Mouse (Mus musculus) stomach, embryonic 16.5 days (tissue): ENCODE data around the gene Snx20. TPM values are rescaled to one million over a fixed set of nuclear protein-coding genes. Genes with fewer than 3 reads are reported as not detected.
"Not testable (repeated sequence)": the region's sequence is repeated elsewhere in the genome, so short reads cannot be mapped to it uniquely, and the experiment has no call there.

Experiments
- ATAC-seq: fragments of 200-750 bp; cut with Nextera tagmentation; 2 replicates; pipeline ENCODE4 v1.8.0; 2017; ENCODE audit warnings: moderate number of reproducible peaks, moderate TSS enrichment; ENCODE audit not compliant: insufficient read depth, low FRiP score
- H3K27ac ChIP-seq: fragments of 300-500 bp; sonication (generic); 2 replicates; pipeline ENCODE4 v1.5.1; 2014; ENCODE audit warnings: low read length
- H3K27me3 ChIP-seq: fragments of 300-500 bp; sonication (generic); 2 replicates; pipeline ENCODE4 v1.6.1; 2014; ENCODE audit warnings: low read length, control low read depth, mixed read lengths; ENCODE audit not compliant: control insufficient read depth, insufficient read depth
- H3K36me3 ChIP-seq: fragments of 300-500 bp; sonication (generic); 2 replicates; pipeline ENCODE4 v1.6.1; 2014; ENCODE audit warnings: low read length; ENCODE audit not compliant: control insufficient read depth, insufficient read depth
- H3K4me1 ChIP-seq: fragments of 300-500 bp; sonication (generic); 2 replicates; pipeline ENCODE4 v1.6.1; 2014; ENCODE audit warnings: low read length, control low read depth, mixed read lengths; ENCODE audit not compliant: control insufficient read depth, insufficient read depth
- H3K4me2 ChIP-seq: fragments of 300-500 bp; sonication (generic); 2 replicates; pipeline ENCODE4 v1.6.1; 2014; ENCODE audit warnings: low read depth, low read length, mixed read lengths
- H3K4me3 ChIP-seq: fragments of 300-500 bp; sonication (generic); replicated peaks from 2 replicates; pipeline ENCODE4 v1.5.1; 2014; ENCODE audit warnings: mild to moderate bottlenecking, low read length
- H3K9ac ChIP-seq: fragments of 300-500 bp; sonication (generic); 2 replicates; pipeline ENCODE4 v1.6.1; 2014; ENCODE audit warnings: low read length
- H3K9me3 ChIP-seq: fragments of 300-500 bp; sonication (generic); replicated peaks from 2 replicates; pipeline ENCODE4 v1.6.1; 2016; ENCODE audit warnings: low read length, control low read depth; ENCODE audit not compliant: control insufficient read depth
- WGBS: fragments of 180-500 bp; shearing (Covaris S2); extraction: QIAGEN DNeasy Blood & Tissue Kit; methylation state at CpG from one replicate; pipeline ENCODE4 v1.1.7; 2014; 5-methylcytosine and 5-hydroxymethylcytosine counted together
- polyA plus RNA-seq: library from polyadenylated mRNA; unstranded; fragments of >200 nt; fragmentation: Nextera tagmentation; extraction: Ambion mirVana; gene quantifications from 2 replicates; pipeline ENCODE4 v1.2.1, GENCODE M21; 2015

The Snx20 gene
- polyA plus RNA-seq, 1 experiment from 2014 or later: 1.9 TPM

DNA sequence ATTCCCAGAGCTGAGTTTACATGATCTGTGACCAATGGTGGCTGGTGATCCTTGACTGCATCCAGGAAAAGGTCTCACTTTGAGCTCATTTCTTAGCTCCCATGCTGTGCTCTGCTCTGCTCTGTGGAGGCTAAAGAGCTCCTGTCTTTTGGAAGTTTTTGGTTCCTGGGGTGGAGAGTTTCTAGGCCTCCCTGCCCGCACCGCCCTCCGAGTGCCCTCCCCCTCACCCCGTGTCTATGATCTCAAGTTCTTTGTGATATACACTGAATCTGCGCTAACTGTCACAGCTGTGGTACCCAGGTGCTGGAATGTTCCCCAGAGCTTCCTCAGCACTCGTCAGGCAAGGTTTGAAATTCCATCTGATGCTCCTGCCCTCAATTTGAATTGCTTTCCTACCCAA is 34.9 kb upstream of the Snx20 start:
- peaks cover 9% of the 10 kb centered on the region; the same call in 1 of the 2 replicates for H3K4me1 ChIP-seq
- no peaks in the 10 kb centered on the region for H3K27me3 ChIP-seq
- H3K9me3 ChIP-seq: no peaks in the 10 kb centered on the region
- no peak for ATAC-seq
- no peak overlapping the region for H3K4me2 ChIP-seq
- 79% methylated on average over 6 of the region's 6 CpGs for whole genome bisulfite sequencing
- no peak overlapping the region for H3K4me3 ChIP-seq
- H3K9ac ChIP-seq: no peak overlapping the region
- H3K36me3 ChIP-seq: no peaks in the 10 kb centered on the region
- no peak overlapping the region for H3K27ac ChIP-seq

DNA sequence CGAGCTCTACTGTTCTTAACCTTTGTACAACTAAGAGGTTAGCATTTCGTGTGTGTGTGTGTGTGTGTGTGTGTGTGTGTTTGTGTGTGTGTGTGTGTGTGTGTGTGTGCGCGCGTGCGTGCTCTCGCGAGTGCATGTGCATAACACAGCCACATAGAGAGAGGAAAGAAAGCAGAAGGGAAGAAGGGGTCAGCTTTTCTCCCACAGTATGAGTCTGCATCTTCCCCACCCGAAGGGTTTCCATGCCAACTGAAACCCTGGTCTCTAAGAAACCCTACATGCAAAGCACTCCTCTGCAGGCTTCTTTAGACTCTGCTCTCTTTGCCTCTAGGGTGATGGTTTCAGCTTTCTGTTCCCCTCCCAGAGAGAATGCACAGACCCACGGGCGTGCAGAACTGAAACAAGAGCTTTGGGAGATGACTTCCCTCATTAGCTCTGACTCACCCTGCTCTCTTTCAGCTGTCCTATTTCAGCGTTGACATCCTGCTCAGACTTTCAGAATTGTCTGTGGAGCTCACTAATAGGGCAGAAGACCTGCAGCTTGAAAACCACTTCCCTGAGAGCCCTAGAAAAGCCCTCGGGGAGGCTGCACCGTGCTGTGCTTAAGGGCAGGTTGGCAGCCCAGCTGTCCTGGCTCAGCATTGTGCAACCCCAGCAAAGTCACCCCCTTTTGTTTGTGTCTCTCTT is 32.6 kb upstream of the Snx20 start:
- no peak overlapping the region; the same call in 1 of the 2 replicates for H3K9ac ChIP-seq
- H3K4me3 ChIP-seq: no peak overlapping the region
- no peaks in the 10 kb centered on the region for H3K27me3 ChIP-seq
- no peak overlapping the region for H3K4me2 ChIP-seq
- 58% methylated on average over 14 of the region's 14 CpGs for WGBS
- ATAC-seq: no peak; the same call in 1 of the 2 replicates
- H3K27ac ChIP-seq: no peak overlapping the region; the same call in 1 of the 2 replicates
- peaks cover 9% of the 10 kb centered on the region; the same call in 1 of the 2 replicates for H3K4me1 ChIP-seq
- H3K36me3 ChIP-seq: no peaks in the 10 kb centered on the region
- H3K9me3 ChIP-seq: no peaks in the 10 kb centered on the region

DNA sequence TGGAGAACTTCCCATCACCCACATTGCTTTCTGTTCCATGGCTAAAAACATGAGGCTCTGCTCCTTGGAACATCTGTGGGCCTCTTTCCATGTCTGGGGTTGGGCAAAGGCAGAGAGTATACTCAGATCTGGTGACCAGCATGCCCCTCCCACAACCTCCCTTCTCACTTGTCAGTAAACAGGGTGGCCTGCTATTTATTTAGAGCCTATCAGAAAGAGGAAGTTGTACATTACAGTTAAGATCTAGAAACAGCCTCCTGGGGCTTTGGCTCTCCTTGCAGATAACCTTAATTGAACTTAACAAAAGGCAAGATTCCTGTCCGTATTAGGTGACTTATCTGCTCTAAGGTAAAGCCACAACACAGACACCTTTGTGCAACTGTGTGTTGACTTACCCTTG is 30.5 kb upstream of the Snx20 start:
- Histone ChIP-seq H3K4me2 (no peak overlapping the region), H3K4me3 (no peak overlapping the region), H3K36me3 (no peaks in the 10 kb centered on the region), H3K27me3 (no peaks in the 10 kb centered on the region), H3K9ac (no peak overlapping the region), H3K4me1 (peaks cover 9% of the 10 kb centered on the region; the same call in 1 of the 2 replicates), H3K27ac (no peak overlapping the region), H3K9me3 (no peaks in the 10 kb centered on the region)
- WGBS: 36% methylated on average over 1 of the region's 1 CpGs
- peak; percentile 59 for ATAC-seq

DNA sequence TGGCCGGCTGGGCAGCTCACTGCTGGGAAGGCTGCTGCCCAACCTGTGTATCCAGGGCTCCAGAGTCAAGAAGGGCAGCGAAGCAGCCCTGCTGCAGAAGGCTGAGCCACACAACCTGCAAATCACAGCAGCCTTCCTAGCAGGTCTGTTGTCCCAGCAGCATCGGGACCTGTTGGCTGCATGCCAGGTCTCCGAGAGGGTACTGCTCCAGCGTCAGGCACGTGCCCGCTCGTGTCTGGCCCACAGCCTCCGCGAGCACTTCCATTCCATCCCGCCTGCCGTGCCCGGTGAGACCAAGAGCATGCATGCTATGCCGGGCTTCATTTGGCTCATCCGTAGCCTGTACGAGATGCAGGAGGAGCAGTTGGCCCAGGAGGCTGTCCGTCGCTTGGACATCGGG is 29.0 kb upstream of the Snx20 start:
- no peaks in the 10 kb centered on the region for H3K9me3 ChIP-seq

DNA sequence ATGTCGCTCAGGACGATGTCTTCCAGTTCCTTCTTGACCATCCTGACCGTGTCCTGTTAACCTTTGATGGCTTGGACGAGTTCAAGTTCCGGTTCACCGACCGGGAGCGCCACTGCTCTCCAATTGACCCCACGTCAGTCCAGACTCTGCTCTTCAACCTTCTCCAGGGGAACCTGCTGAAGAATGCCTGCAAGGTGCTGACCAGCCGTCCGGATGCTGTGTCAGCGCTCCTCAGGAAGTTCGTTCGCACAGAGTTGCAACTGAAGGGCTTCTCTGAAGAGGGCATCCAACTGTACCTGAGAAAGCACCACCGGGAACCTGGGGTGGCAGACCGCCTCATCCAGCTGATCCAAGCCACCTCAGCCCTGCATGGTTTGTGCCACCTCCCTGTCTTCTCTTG is 28.2 kb upstream of the Snx20 start:
- Histone ChIP-seq H3K27me3 (no peaks in the 10 kb centered on the region), H3K9ac (no peak overlapping the region), H3K4me3 (no peak overlapping the region), H3K4me1 (peaks cover 9% of the 10 kb centered on the region; the same call in 1 of the 2 replicates), H3K27ac (no peak overlapping the region), H3K9me3 (no peaks in the 10 kb centered on the region), H3K36me3 (no peaks in the 10 kb centered on the region), H3K4me2 (no peak overlapping the region)
- 84% methylated on average over 16 of the region's 16 CpGs for WGBS
- no peak for ATAC-seq

More for the DNA sequence above, 29.0 kb upstream of the Snx20 start:
- Histone ChIP-seq H3K4me3 (no peak overlapping the region), H3K27me3 (no peaks in the 10 kb centered on the region), H3K9ac (no peak overlapping the region), H3K4me1 (peaks cover 9% of the 10 kb centered on the region; the same call in 1 of the 2 replicates), H3K27ac (no peak overlapping the region), H3K4me2 (no peak overlapping the region), H3K36me3 (no peaks in the 10 kb centered on the region)
- 83% methylated on average over 19 of the region's 19 CpGs for WGBS
- no peak for ATAC-seq

DNA sequence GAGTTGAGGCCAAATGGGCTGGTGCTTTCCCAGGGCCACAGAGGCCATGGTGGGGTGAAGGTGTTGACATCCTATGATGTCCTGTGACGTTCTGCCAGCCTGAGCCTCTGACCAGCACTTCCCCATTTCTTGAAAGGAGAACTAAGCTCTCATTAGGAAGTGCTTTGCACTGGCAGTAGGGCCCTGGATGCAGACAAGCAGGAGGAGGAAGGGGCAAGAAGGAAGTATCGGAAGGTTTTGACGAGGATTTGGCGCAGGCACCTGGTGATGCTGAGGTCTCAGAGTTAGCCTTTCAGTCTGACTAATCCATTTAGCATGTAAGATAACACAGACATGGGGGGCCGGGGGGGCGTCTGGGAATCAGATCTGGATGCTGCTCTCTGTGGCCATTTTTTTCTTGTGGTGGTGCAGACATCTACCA is 26.5 kb upstream of the Snx20 start:
- Histone ChIP-seq H3K9ac (no peak overlapping the region), H3K27me3 (no peaks in the 10 kb centered on the region), H3K9me3 (no peaks in the 10 kb centered on the region), H3K4me1 (peaks cover 3% of the 10 kb centered on the region; the same call in 1 of the 2 replicates), H3K4me3 (no peak overlapping the region), H3K4me2 (no peak overlapping the region), H3K36me3 (no peaks in the 10 kb centered on the region), H3K27ac (no peak overlapping the region)
- no peak for ATAC-seq
- 74% methylated on average over 6 of the region's 6 CpGs for WGBS

DNA sequence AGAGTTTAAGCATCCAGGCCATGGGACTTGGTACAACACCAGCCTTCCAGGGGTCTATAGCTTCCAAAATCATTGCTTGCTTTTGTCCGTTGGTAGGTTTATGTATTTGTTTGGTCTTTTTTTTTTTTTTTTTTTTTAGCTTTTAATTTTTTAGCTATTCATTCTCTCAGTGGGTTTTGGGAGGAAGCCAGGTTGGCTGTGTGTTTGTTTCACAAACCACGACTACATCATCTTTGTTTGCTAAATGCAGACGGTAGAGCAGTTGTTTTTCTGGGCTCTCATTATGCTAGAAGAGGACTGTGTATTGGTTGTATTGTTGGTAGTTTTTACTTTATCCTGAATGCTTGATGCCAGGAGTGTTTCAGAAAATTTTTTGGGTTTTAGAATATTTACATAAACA is 23.9 kb upstream of the Snx20 start:
- Histone ChIP-seq H3K9me3 (no peaks in the 10 kb centered on the region), H3K4me1 (no peaks in the 10 kb centered on the region), H3K9ac (no peak overlapping the region), H3K4me2 (no peak overlapping the region), H3K36me3 (no peaks in the 10 kb centered on the region), H3K27me3 (no peaks in the 10 kb centered on the region), H3K27ac (no peak overlapping the region), H3K4me3 (no peak overlapping the region)
- ATAC-seq: no peak
- 75% methylated on average over 3 of the region's 3 CpGs for WGBS

DNA sequence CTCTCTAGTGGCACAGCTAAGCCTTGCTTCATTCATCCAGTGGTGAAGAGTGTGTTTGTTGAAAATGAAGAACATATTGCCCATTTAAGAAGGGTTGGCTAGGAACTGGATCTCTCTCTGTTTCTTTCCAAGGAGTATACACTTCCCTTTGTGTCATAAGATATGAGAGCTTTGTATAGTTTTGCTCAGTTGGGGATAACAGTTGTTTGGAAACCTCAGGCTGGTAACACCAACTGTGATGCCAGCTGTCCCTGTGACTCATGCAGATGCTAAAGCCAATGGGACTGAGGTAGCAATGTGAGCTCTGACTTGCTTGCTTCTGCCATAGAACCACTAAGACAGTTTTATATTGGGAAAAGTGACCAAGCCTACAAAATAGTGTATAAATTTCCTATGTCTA is 19.4 kb upstream of the Snx20 start:
- no peak overlapping the region for H3K4me3 ChIP-seq
- ATAC-seq: no peak
- H3K36me3 ChIP-seq: no peaks in the 10 kb centered on the region
- no peak overlapping the region for H3K4me2 ChIP-seq
- H3K4me1 ChIP-seq: no peaks in the 10 kb centered on the region
- H3K9ac ChIP-seq: no peak overlapping the region
- no peak overlapping the region for H3K27ac ChIP-seq
- no peaks in the 10 kb centered on the region for H3K9me3 ChIP-seq
- H3K27me3 ChIP-seq: no peaks in the 10 kb centered on the region

DNA sequence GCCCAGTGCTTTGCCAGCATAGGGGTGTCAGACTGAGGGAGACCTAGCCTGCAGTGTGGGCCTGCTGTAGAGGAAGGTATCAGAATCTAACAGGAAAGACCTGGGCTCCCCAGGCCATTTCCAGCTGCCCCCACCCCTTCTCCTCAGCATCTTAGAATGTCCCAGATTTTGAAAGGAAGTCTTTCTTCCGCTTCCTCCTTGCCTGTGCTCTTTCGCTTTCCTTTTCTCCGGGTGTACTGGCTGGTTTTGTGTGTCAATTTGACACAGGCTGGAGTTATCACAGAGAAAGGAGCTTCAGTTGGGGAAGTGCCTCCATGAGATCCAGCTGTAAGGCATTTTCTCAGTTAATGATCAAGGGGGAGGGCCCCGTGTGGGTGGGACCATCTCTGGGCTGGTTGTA is 15.2 kb upstream of the Snx20 start:
- H3K27ac ChIP-seq, H3K36me3 ChIP-seq, H3K4me3 ChIP-seq, H3K9ac ChIP-seq, ATAC-seq, H3K27me3 ChIP-seq, H3K9me3 ChIP-seq, H3K4me1 ChIP-seq, H3K4me2 ChIP-seq: not testable (repeated sequence)
- 58% methylated on average over 4 of the region's 4 CpGs for WGBS
